Mouse (Mus musculus): ENCODE measurements around the gene Hoxd13. TPM values are rescaled to one million over a fixed set of nuclear protein-coding genes. Genes with fewer than 3 reads are reported as not detected.

Gene Hoxd13
- polyA plus RNA-seq, 1 experiment from 2014 or later: not detected

- ATAC-seq (replicated peaks; ENCODE audit: low FRiP score, low read depth) (no peak), DNase-seq (ENCODE audit: low spot score) (no peak)
- H3K36me3 ChIP-seq (ENCODE audit: insufficient read depth, low read length): no peaks in the 10 kb centered on the region
- no peak overlapping the region for H3K27ac ChIP-seq
- peaks cover 18% of the 10 kb centered on the region for H3K4me1 ChIP-seq (replicated peaks; ENCODE audit: insufficient read depth, low read length)
- TF ChIP-seq CTCF (IDR thresholded peaks at IDR 0.05; ENCODE audit: low read depth): no peak
- no peak overlapping the region for H3K4me3 ChIP-seq (replicated peaks; ENCODE audit: low read depth, low read length)
- H3K4me2 ChIP-seq (ENCODE audit: low read length): no peak overlapping the region
- peaks cover 21% of the 10 kb centered on the region for H3K27me3 ChIP-seq (ENCODE audit: insufficient read depth, low read length)
- H3K9me3 ChIP-seq (replicated peaks; ENCODE audit: low read length): no peaks in the 10 kb centered on the region
- no peak overlapping the region for H3K9ac ChIP-seq (ENCODE audit: low read depth, low read length)
- 40% methylated on average over 2 of the region's 2 CpGs for WGBS
Observed at GRCm38 (mm10) chr2:74677106-74677505, 9.0 kb downstream of the Hoxd13 start.

- 4% methylated on average over 15 of the region's 15 CpGs for WGBS
- Histone ChIP-seq H3K4me2 (ENCODE audit: low read length) (peak within 1 kb of the TSS; percentile 76), H3K9ac (ENCODE audit: low read depth, low read length) (peak within 1 kb of the TSS; percentile 98), H3K4me3 (replicated peaks; ENCODE audit: low read depth, low read length) (peak within 1 kb of the TSS; percentile 82), H3K4me1 (replicated peaks; ENCODE audit: insufficient read depth, low read length) (peaks cover 13% of the 10 kb centered on the region), H3K27me3 (ENCODE audit: insufficient read depth, low read length) (peaks cover 7% of the 10 kb centered on the region), H3K27ac (peak within 1 kb of the TSS; percentile 96), H3K36me3 (ENCODE audit: insufficient read depth, low read length) (no peaks in the 10 kb centered on the region), H3K9me3 (replicated peaks; ENCODE audit: low read length) (no peaks in the 10 kb centered on the region)
- TF ChIP-seq CTCF (IDR thresholded peaks at IDR 0.05; ENCODE audit: low read depth): no peak
- peak; percentile 88 for DNase-seq (ENCODE audit: low spot score)
- no peak for ATAC-seq (replicated peaks; ENCODE audit: low FRiP score, low read depth)
Observed at GRCm38 (mm10) chr2:74678891-74679595, 10.9 kb downstream of the Hoxd13 start, which contains the start of gene Hoxd11. TSS of gene Hoxd11 (plus strand) at chr2:74679557.

GRCm38 (mm10) chr2:74679596-74679971, 11.5 kb downstream of the Hoxd13 start:
- DNase-seq (ENCODE audit: low spot score) (no peak), ATAC-seq (replicated peaks; ENCODE audit: low FRiP score, low read depth) (no peak)
- peak overlapping the region; percentile 96 for H3K27ac ChIP-seq
- peak overlapping the region; percentile 98 for H3K9ac ChIP-seq (ENCODE audit: low read depth, low read length)
- H3K36me3 ChIP-seq (ENCODE audit: insufficient read depth, low read length): no peaks in the 10 kb centered on the region
- H3K4me2 ChIP-seq (ENCODE audit: low read length): peak overlapping the region; percentile 76
- peak overlapping the region; percentile 82 for H3K4me3 ChIP-seq (replicated peaks; ENCODE audit: low read depth, low read length)
- TF ChIP-seq CTCF (IDR thresholded peaks at IDR 0.05; ENCODE audit: low read depth): no peak
- under 1% methylated on average over 26 of the region's 26 CpGs for WGBS
- H3K27me3 ChIP-seq (ENCODE audit: insufficient read depth, low read length): peaks cover 5% of the 10 kb centered on the region; the same call in 1 of the 2 replicates
- H3K4me1 ChIP-seq (replicated peaks; ENCODE audit: insufficient read depth, low read length): peaks cover 12% of the 10 kb centered on the region
- no peaks in the 10 kb centered on the region for H3K9me3 ChIP-seq (replicated peaks; ENCODE audit: low read length)

- peak; percentile 90 for DNase-seq (ENCODE audit: low spot score)
Observed at GRCm38 (mm10) chr2:74679980-74680379, 11.9 kb downstream of the Hoxd13 start.

GRCm38 (mm10) chr2:74680561-74681398, 12.7 kb downstream of the Hoxd13 start:
- Histone ChIP-seq H3K4me3 (replicated peaks; ENCODE audit: low read depth, low read length) (peak overlapping the region; percentile 82), H3K27me3 (ENCODE audit: insufficient read depth, low read length) (peaks cover 5% of the 10 kb centered on the region; the same call in 1 of the 2 replicates), H3K36me3 (ENCODE audit: insufficient read depth, low read length) (no peaks in the 10 kb centered on the region), H3K27ac (peak overlapping the region; percentile 96), H3K4me1 (replicated peaks; ENCODE audit: insufficient read depth, low read length) (peaks cover 8% of the 10 kb centered on the region; the same call in 1 of the 2 replicates), H3K9ac (ENCODE audit: low read depth, low read length) (peak overlapping the region; percentile 98), H3K9me3 (replicated peaks; ENCODE audit: low read length) (no peaks in the 10 kb centered on the region), H3K4me2 (ENCODE audit: low read length) (peak overlapping the region; percentile 76)
- DNase-seq (ENCODE audit: low spot score): no peak
- WGBS: 6% methylated on average over 21 of the region's 21 CpGs
- no peak for ATAC-seq (replicated peaks; ENCODE audit: low FRiP score, low read depth)
- no peak for TF ChIP-seq CTCF (IDR thresholded peaks at IDR 0.05; ENCODE audit: low read depth)

More at GRCm38 (mm10) chr2:74679980-74680379, 11.9 kb downstream of the Hoxd13 start:
- peak overlapping the region; percentile 96 for H3K27ac ChIP-seq
- H3K4me3 ChIP-seq (replicated peaks; ENCODE audit: low read depth, low read length): peak overlapping the region; percentile 82
- 1% methylated on average over 23 of the region's 23 CpGs for WGBS
- H3K4me1 ChIP-seq (replicated peaks; ENCODE audit: insufficient read depth, low read length): peaks cover 11% of the 10 kb centered on the region
- TF ChIP-seq CTCF (IDR thresholded peaks at IDR 0.05; ENCODE audit: low read depth): no peak
- H3K4me2 ChIP-seq (ENCODE audit: low read length): peak overlapping the region; percentile 76
- peaks cover 5% of the 10 kb centered on the region; the same call in 1 of the 2 replicates for H3K27me3 ChIP-seq (ENCODE audit: insufficient read depth, low read length)
- H3K9me3 ChIP-seq (replicated peaks; ENCODE audit: low read length): no peaks in the 10 kb centered on the region
- H3K9ac ChIP-seq (ENCODE audit: low read depth, low read length): peak overlapping the region; percentile 98
- ATAC-seq (replicated peaks; ENCODE audit: low FRiP score, low read depth): no peak
- H3K36me3 ChIP-seq (ENCODE audit: insufficient read depth, low read length): no peaks in the 10 kb centered on the region

All from kidney, postnatal 0 days (tissue).